Mouse (Mus musculus) liver, adult 2 months (tissue): ENCODE measurements around the gene AK157302.

ENCODE experiments used
- CTCF ChIP-seq: fragments of 200-500 bp; IDR thresholded peaks from 2 replicates; pipeline ENCODE4 v1.5.1; 2011; ENCODE audit warnings: low read depth, low read length, control low read depth
- POLR2A ChIP-seq: fragments of 200-500 bp; IDR thresholded peaks from 2 replicates; pipeline ENCODE4 v1.6.1; 2011; ENCODE audit warnings: low read length, control low read depth; ENCODE audit not compliant: insufficient read depth; ENCODE audit errors: extremely low read depth

DNA sequence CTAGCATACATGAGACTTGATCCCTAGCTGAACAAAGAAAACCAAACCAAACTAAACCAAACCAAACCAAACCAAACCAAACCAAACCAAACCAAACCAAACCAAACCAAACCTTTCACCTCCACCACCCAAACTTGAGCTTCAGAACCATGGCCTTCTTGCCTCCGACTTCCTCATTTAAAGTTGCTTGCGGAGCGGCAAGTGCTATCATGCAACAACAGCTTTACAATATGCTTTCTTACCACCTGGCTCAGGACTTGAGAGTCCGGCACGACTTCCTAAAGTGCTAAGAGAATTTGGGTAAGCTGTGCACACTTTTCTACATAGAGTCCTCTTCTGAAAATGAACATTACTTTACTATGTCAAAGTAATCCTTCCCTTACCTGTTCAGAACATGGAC is 7.3 kb downstream of the AK157302 start:
- TF ChIP-seq POLR2A: no peak
- TF ChIP-seq CTCF: no peak
